Mouse (Mus musculus) liver, postnatal 0 days (tissue): Measurements from ENCODE around the gene Nms. TPM values are rescaled to one million over a fixed set of nuclear protein-coding genes. Genes with fewer than 3 reads are reported as not detected.
A peak's percentile ranks its signal among the peaks of the same experiment; 100 is the strongest.

Experiments used
- ATAC-seq: fragments of 200-750 bp; cut with Nextera tagmentation; 2 replicates; pipeline ENCODE4 v1.8.0; 2017; ENCODE audit warnings: mild to moderate bottlenecking, moderate library complexity
- DNase-seq: peaks from one replicate; pipeline ENCODE4 v3.0.0-alpha.2; 2016
- H3K27ac ChIP-seq: fragments of 300-500 bp; sonication (generic); 2 replicates; pipeline ENCODE4 v1.5.1; 2014; ENCODE audit warnings: antibody characterized with exemption, moderate library complexity, mild to moderate bottlenecking, low read depth
- H3K27me3 ChIP-seq: fragments of 300-500 bp; sonication (generic); 2 replicates; pipeline ENCODE4 v1.6.1; 2014; ENCODE audit warnings: low read length, control low read depth, mixed read lengths; ENCODE audit not compliant: insufficient read depth
- H3K36me3 ChIP-seq: fragments of 300-500 bp; sonication (generic); replicated peaks from 2 replicates; pipeline ENCODE4 v1.6.1; 2014; ENCODE audit warnings: mild to moderate bottlenecking, control low read depth, low read length, moderate library complexity, mixed read lengths; ENCODE audit not compliant: insufficient read depth
- H3K4me1 ChIP-seq: fragments of 300-500 bp; sonication (generic); 2 replicates; pipeline ENCODE4 v1.6.1; 2014; ENCODE audit warnings: antibody characterized with exemption, mild to moderate bottlenecking, control low read depth; ENCODE audit not compliant: insufficient read depth
- H3K4me2 ChIP-seq: fragments of 300-500 bp; sonication (generic); 2 replicates; pipeline ENCODE4 v1.6.1; 2014; ENCODE audit warnings: low read depth, mild to moderate bottlenecking, low read length, moderate library complexity, mixed read lengths
- H3K4me3 ChIP-seq: fragments of 300-500 bp; sonication (generic); 2 replicates; pipeline ENCODE4 v1.5.1; 2014; ENCODE audit warnings: low read depth, low read length
- H3K9ac ChIP-seq: fragments of 300-500 bp; sonication (generic); replicated peaks from 2 replicates; pipeline ENCODE4 v1.6.1; 2014; ENCODE audit warnings: mild to moderate bottlenecking, moderate library complexity
- H3K9me3 ChIP-seq: fragments of 300-500 bp; sonication (generic); 2 replicates; pipeline ENCODE4 v1.6.1; 2016; ENCODE audit warnings: mild to moderate bottlenecking, control low read depth, low read length, mixed read lengths
- CTCF ChIP-seq: sonication (generic); IDR thresholded peaks from 2 replicates; pipeline ENCODE4 v1.5.1; 2016; ENCODE audit warnings: antibody characterized with exemption, low read depth
- EP300 ChIP-seq: IDR thresholded peaks from 2 replicates; pipeline ENCODE4 v1.6.1; 2016; ENCODE audit warnings: antibody characterized with exemption, low read depth, mild to moderate bottlenecking
- whole genome bisulfite sequencing: fragments of 180-500 bp; shearing (Covaris S2); extraction: QIAGEN DNeasy Blood & Tissue Kit; methylation state at CpG from one replicate; pipeline ENCODE4 v1.1.7; 2014; ENCODE audit not compliant: insufficient replicate concordance; 5-methylcytosine and 5-hydroxymethylcytosine counted together
- polyA plus RNA-seq: library from polyadenylated mRNA; unstranded; fragments of >200 nt; fragmentation: Nextera tagmentation; extraction: Ambion mirVana; gene quantifications from 2 replicates; pipeline ENCODE4 v1.2.1, GENCODE M21; 2015

Gene Nms
- polyA plus RNA-seq, 1 experiment from 2014 or later = not detected

- TF ChIP-seq CTCF (no peak), EP300 (no peak)
Observed at GRCm38 (mm10) chr1:38928996-38929395, 10.0 kb upstream of the Nms start.

GRCm38 (mm10) chr1:38929468-38929867, 9.5 kb upstream of the Nms start:
- Histone ChIP-seq H3K4me1 (no peaks in the 10 kb centered on the region), H3K9ac (no peak overlapping the region), H3K27ac (no peak overlapping the region), H3K36me3 (no peaks in the 10 kb centered on the region), H3K9me3 (no peaks in the 10 kb centered on the region), H3K4me3 (no peak overlapping the region), H3K27me3 (no peaks in the 10 kb centered on the region), H3K4me2 (no peak overlapping the region)
- DNase-seq (no peak), ATAC-seq (no peak)
- no peak for TF ChIP-seq CTCF
- TF ChIP-seq EP300 = no peak
- 70% methylated on average over 4 of the region's 4 CpGs for WGBS

More at GRCm38 (mm10) chr1:38928996-38929395, 10.0 kb upstream of the Nms start:
- no peak overlapping the region for H3K4me2 ChIP-seq
- no peak overlapping the region for H3K27ac ChIP-seq
- H3K9me3 ChIP-seq = no peaks in the 10 kb centered on the region
- H3K9ac ChIP-seq = no peak overlapping the region
- no peaks in the 10 kb centered on the region for H3K36me3 ChIP-seq
- no peak for DNase-seq
- no peak overlapping the region for H3K4me3 ChIP-seq
- H3K4me1 ChIP-seq = no peaks in the 10 kb centered on the region
- H3K27me3 ChIP-seq = no peaks in the 10 kb centered on the region
- ATAC-seq = no peak
- WGBS = 81% methylated on average over 4 of the region's 4 CpGs

DNA sequence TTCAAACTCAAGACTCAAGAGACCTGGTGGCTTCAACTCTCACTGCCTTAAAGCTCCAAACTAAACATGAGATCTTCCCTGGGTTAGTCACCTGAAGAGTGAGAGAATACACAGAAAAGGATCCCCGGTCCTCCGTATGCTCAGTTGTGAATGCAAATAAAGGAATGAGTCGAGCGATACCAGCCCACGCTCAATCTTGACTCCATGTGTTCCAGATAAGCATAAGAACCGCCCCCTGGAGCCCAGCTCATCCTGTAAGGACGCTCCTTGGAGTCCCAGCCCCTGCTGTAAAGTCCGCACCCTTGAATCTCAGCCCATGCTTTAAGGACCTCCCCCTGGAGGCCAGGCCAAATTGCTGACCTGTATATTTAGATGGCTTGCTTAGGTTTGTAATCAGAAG, 8.2 kb upstream of the Nms start:
- no peak overlapping the region for H3K27ac ChIP-seq
- no peaks in the 10 kb centered on the region for H3K27me3 ChIP-seq
- TF ChIP-seq EP300 (no peak), CTCF (no peak)
- no peak for ATAC-seq
- H3K36me3 ChIP-seq = no peaks in the 10 kb centered on the region
- no peaks in the 10 kb centered on the region for H3K4me1 ChIP-seq
- H3K9ac ChIP-seq = no peak overlapping the region
- no peak overlapping the region for H3K4me3 ChIP-seq
- no peak overlapping the region for H3K4me2 ChIP-seq
- WGBS = 56% methylated on average over 8 of the region's 8 CpGs
- H3K9me3 ChIP-seq = no peaks in the 10 kb centered on the region
- DNase-seq = no peak

GRCm38 (mm10) chr1:38934668-38935067, 4.3 kb upstream of the Nms start:
- DNase-seq (peak; percentile 16), ATAC-seq (no peak)
- Histone ChIP-seq H3K27me3 (no peaks in the 10 kb centered on the region), H3K9ac (no peak overlapping the region), H3K27ac (no peak overlapping the region), H3K36me3 (no peaks in the 10 kb centered on the region), H3K4me3 (no peak overlapping the region), H3K9me3 (no peaks in the 10 kb centered on the region), H3K4me1 (no peaks in the 10 kb centered on the region), H3K4me2 (no peak overlapping the region)
- WGBS = 35% methylated on average over 5 of the region's 5 CpGs
- TF ChIP-seq EP300 (no peak), CTCF (peak; percentile 49)

GRCm38 (mm10) chr1:38936780-38937179, 2.2 kb upstream of the Nms start:
- H3K27ac ChIP-seq = no peak overlapping the region
- peak; percentile 72 for TF ChIP-seq CTCF
- no peak for TF ChIP-seq EP300
- H3K36me3 ChIP-seq = no peaks in the 10 kb centered on the region
- no peaks in the 10 kb centered on the region for H3K27me3 ChIP-seq
- H3K9me3 ChIP-seq = no peaks in the 10 kb centered on the region
- WGBS = 25% methylated on average over 6 of the region's 6 CpGs
- no peak for ATAC-seq
- H3K4me1 ChIP-seq = no peaks in the 10 kb centered on the region
- no peak overlapping the region for H3K9ac ChIP-seq
- DNase-seq = peak; percentile 56
- no peak overlapping the region for H3K4me2 ChIP-seq
- H3K4me3 ChIP-seq = no peak overlapping the region

- Histone ChIP-seq H3K4me3 (no peak overlapping the region), H3K27ac (no peak overlapping the region), H3K9me3 (no peaks in the 10 kb centered on the region), H3K4me2 (no peak overlapping the region), H3K9ac (no peak overlapping the region), H3K36me3 (no peaks in the 10 kb centered on the region), H3K4me1 (no peaks in the 10 kb centered on the region), H3K27me3 (no peaks in the 10 kb centered on the region)
- ATAC-seq (no peak), DNase-seq (peak; percentile 33)
- 7% methylated on average over 5 of the region's 5 CpGs for WGBS
- TF ChIP-seq CTCF (no peak), EP300 (no peak)
Observed at GRCm38 (mm10) chr1:38939608-38940007, 659 bp downstream of the Nms start.

DNA sequence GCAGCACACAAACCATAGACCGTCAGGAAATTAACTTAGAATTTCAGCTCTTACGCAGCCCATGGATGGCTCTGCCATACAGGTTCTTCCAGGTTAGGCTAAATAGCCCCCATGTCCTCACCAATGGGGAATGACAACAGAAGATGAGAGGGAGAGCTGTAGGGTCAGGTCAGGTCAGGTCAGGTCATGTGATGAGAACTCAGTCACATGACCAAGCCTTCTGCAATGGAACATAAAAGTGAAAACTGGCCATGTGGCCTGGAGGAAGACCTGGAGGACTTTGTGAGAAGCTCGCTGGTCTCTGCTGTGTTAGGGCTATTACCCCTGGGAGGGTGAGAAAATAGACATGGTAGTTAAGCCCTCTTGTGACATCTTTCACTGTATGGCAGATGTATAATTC, 17.5 kb downstream of the Nms start:
- Histone ChIP-seq H3K36me3 (no peaks in the 10 kb centered on the region), H3K4me1 (no peaks in the 10 kb centered on the region), H3K9ac (no peak overlapping the region), H3K27me3 (no peaks in the 10 kb centered on the region), H3K4me3 (no peak overlapping the region), H3K4me2 (no peak overlapping the region), H3K9me3 (no peaks in the 10 kb centered on the region), H3K27ac (no peak overlapping the region)
- ATAC-seq (no peak), DNase-seq (no peak)
- 85% methylated on average over 3 of the region's 3 CpGs for WGBS
- TF ChIP-seq CTCF (no peak), EP300 (no peak)
